Mouse (Mus musculus): ENCODE results near the gene Hs6st3. TPM values are rescaled to one million over a fixed set of nuclear protein-coding genes. Genes with fewer than 3 reads are reported as not detected.

Hs6st3 gene
- polyA plus RNA-seq, 1 experiment from 2014 or later = not detected

GRCm38 (mm10) chr14:119215576-119216309, 77.6 kb downstream of the Hs6st3 start:
- 60% methylated on average over 13 of the region's 13 CpGs for WGBS (ENCODE audit: insufficient replicate concordance)
- no peak overlapping the region for H3K9ac ChIP-seq (ENCODE audit: low read depth, low read length)
- no peak overlapping the region for H3K4me2 ChIP-seq (ENCODE audit: low read depth, low read length)
- no peak overlapping the region for H3K27ac ChIP-seq (ENCODE audit: low read length)
- no peaks in the 10 kb centered on the region for H3K27me3 ChIP-seq (ENCODE audit: control insufficient read depth, insufficient read depth, low read depth, low read length)
- no peaks in the 10 kb centered on the region for H3K36me3 ChIP-seq (ENCODE audit: control insufficient read depth, insufficient read depth)
- H3K4me1 ChIP-seq (ENCODE audit: control insufficient read depth, low read depth, low read length) = no peaks in the 10 kb centered on the region
- ATAC-seq (ENCODE audit: low read depth) = peak; percentile 66
- H3K9me3 ChIP-seq (replicated peaks; ENCODE audit: control insufficient read depth, low read length) = no peaks in the 10 kb centered on the region
- no peak overlapping the region for H3K4me3 ChIP-seq (ENCODE audit: low read depth, low read length)

GRCm38 (mm10) chr14:119227709-119228338, 89.7 kb downstream of the Hs6st3 start:
- Histone ChIP-seq H3K4me1 (ENCODE audit: control insufficient read depth, low read depth, low read length) (no peaks in the 10 kb centered on the region), H3K4me3 (ENCODE audit: low read depth, low read length) (no peak overlapping the region), H3K9me3 (replicated peaks; ENCODE audit: control insufficient read depth, low read length) (no peaks in the 10 kb centered on the region), H3K27ac (ENCODE audit: low read length) (no peak overlapping the region), H3K36me3 (ENCODE audit: control insufficient read depth, insufficient read depth) (no peaks in the 10 kb centered on the region), H3K9ac (ENCODE audit: low read depth, low read length) (no peak overlapping the region), H3K4me2 (ENCODE audit: low read depth, low read length) (no peak overlapping the region), H3K27me3 (ENCODE audit: control insufficient read depth, insufficient read depth, low read depth, low read length) (no peaks in the 10 kb centered on the region)
- ATAC-seq (ENCODE audit: low read depth) = no peak
- WGBS (ENCODE audit: insufficient replicate concordance) = 72% methylated on average over 3 of the region's 3 CpGs

DNA sequence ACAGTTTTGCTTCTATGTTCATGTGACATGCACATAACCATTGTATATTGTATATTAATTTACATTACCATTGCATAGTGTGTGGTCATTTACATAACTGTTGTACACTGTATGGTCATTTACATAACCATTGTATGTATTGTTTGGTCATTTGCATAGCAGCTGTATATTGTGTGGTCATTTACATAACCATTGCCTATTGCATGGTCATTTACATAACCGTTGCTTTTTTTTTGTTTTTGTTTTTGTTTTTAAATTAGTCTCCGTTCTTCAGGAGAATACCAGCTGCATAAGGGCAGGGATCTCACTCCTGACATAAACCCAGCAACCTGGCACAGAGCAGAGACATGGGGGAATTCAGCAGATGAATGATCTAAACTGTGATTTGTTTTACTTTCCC, 95.5 kb downstream of the Hs6st3 start:
- Histone ChIP-seq H3K9ac (ENCODE audit: low read depth, low read length) (no peak overlapping the region), H3K36me3 (ENCODE audit: control insufficient read depth, insufficient read depth) (no peaks in the 10 kb centered on the region), H3K27me3 (ENCODE audit: control insufficient read depth, insufficient read depth, low read depth, low read length) (no peaks in the 10 kb centered on the region), H3K27ac (ENCODE audit: low read length) (no peak overlapping the region), H3K4me1 (ENCODE audit: control insufficient read depth, low read depth, low read length) (no peaks in the 10 kb centered on the region), H3K4me3 (ENCODE audit: low read depth, low read length) (no peak overlapping the region), H3K4me2 (ENCODE audit: low read depth, low read length) (no peak overlapping the region), H3K9me3 (replicated peaks; ENCODE audit: control insufficient read depth, low read length) (no peaks in the 10 kb centered on the region)
- 66% methylated on average over 2 of the region's 2 CpGs for WGBS (ENCODE audit: insufficient replicate concordance)
- ATAC-seq (ENCODE audit: low read depth) = no peak

- no peak for ATAC-seq (ENCODE audit: low read depth)
- WGBS (ENCODE audit: insufficient replicate concordance) = 68% methylated on average over 6 of the region's 6 CpGs
Observed at GRCm38 (mm10) chr14:119247131-119247530, 109.0 kb downstream of the Hs6st3 start.

GRCm38 (mm10) chr14:119248001-119248607, 110.0 kb downstream of the Hs6st3 start:
- Histone ChIP-seq H3K27ac (ENCODE audit: low read length) (no peak overlapping the region), H3K4me2 (ENCODE audit: low read depth, low read length) (no peak overlapping the region), H3K27me3 (ENCODE audit: control insufficient read depth, insufficient read depth, low read depth, low read length) (no peaks in the 10 kb centered on the region), H3K9me3 (replicated peaks; ENCODE audit: control insufficient read depth, low read length) (no peaks in the 10 kb centered on the region), H3K9ac (ENCODE audit: low read depth, low read length) (no peak overlapping the region), H3K36me3 (ENCODE audit: control insufficient read depth, insufficient read depth) (no peaks in the 10 kb centered on the region), H3K4me3 (ENCODE audit: low read depth, low read length) (no peak overlapping the region), H3K4me1 (ENCODE audit: control insufficient read depth, low read depth, low read length) (no peaks in the 10 kb centered on the region)
- 45% methylated on average over 16 of the region's 16 CpGs for WGBS (ENCODE audit: insufficient replicate concordance)
- ATAC-seq (ENCODE audit: low read depth) = no peak

More at GRCm38 (mm10) chr14:119247131-119247530, 109.0 kb downstream of the Hs6st3 start:
- Histone ChIP-seq H3K27ac (ENCODE audit: low read length) (no peak overlapping the region), H3K4me2 (ENCODE audit: low read depth, low read length) (no peak overlapping the region), H3K4me3 (ENCODE audit: low read depth, low read length) (no peak overlapping the region), H3K4me1 (ENCODE audit: control insufficient read depth, low read depth, low read length) (no peaks in the 10 kb centered on the region), H3K9me3 (replicated peaks; ENCODE audit: control insufficient read depth, low read length) (no peaks in the 10 kb centered on the region), H3K9ac (ENCODE audit: low read depth, low read length) (no peak overlapping the region), H3K36me3 (ENCODE audit: control insufficient read depth, insufficient read depth) (no peaks in the 10 kb centered on the region), H3K27me3 (ENCODE audit: control insufficient read depth, insufficient read depth, low read depth, low read length) (no peaks in the 10 kb centered on the region)

- Histone ChIP-seq H3K4me2 (ENCODE audit: low read depth, low read length) (no peak overlapping the region), H3K9me3 (replicated peaks; ENCODE audit: control insufficient read depth, low read length) (no peaks in the 10 kb centered on the region), H3K27ac (ENCODE audit: low read length) (no peak overlapping the region), H3K27me3 (ENCODE audit: control insufficient read depth, insufficient read depth, low read depth, low read length) (no peaks in the 10 kb centered on the region), H3K4me3 (ENCODE audit: low read depth, low read length) (no peak overlapping the region), H3K36me3 (ENCODE audit: control insufficient read depth, insufficient read depth) (no peaks in the 10 kb centered on the region), H3K4me1 (ENCODE audit: control insufficient read depth, low read depth, low read length) (no peaks in the 10 kb centered on the region), H3K9ac (ENCODE audit: low read depth, low read length) (no peak overlapping the region)
- WGBS (ENCODE audit: insufficient replicate concordance) = 70% methylated on average over 10 of the region's 10 CpGs
- ATAC-seq (ENCODE audit: low read depth) = no peak
Observed at GRCm38 (mm10) chr14:119250353-119250752, 112.2 kb downstream of the Hs6st3 start.

GRCm38 (mm10) chr14:119255396-119255795, 117.3 kb downstream of the Hs6st3 start:
- H3K4me3 ChIP-seq (ENCODE audit: low read depth, low read length) = no peak overlapping the region
- H3K36me3 ChIP-seq (ENCODE audit: control insufficient read depth, insufficient read depth) = no peaks in the 10 kb centered on the region
- 60% methylated on average over 3 of the region's 3 CpGs for WGBS (ENCODE audit: insufficient replicate concordance)
- H3K9ac ChIP-seq (ENCODE audit: low read depth, low read length) = no peak overlapping the region
- no peaks in the 10 kb centered on the region for H3K9me3 ChIP-seq (replicated peaks; ENCODE audit: control insufficient read depth, low read length)
- H3K4me1 ChIP-seq (ENCODE audit: control insufficient read depth, low read depth, low read length) = no peaks in the 10 kb centered on the region
- H3K27ac ChIP-seq (ENCODE audit: low read length) = no peak overlapping the region
- no peak overlapping the region for H3K4me2 ChIP-seq (ENCODE audit: low read depth, low read length)
- no peak for ATAC-seq (ENCODE audit: low read depth)
- H3K27me3 ChIP-seq (ENCODE audit: control insufficient read depth, insufficient read depth, low read depth, low read length) = no peaks in the 10 kb centered on the region

GRCm38 (mm10) chr14:119257072-119257471, 118.9 kb downstream of the Hs6st3 start:
- Histone ChIP-seq H3K27ac (ENCODE audit: low read length) (no peak overlapping the region), H3K4me1 (ENCODE audit: control insufficient read depth, low read depth, low read length) (no peaks in the 10 kb centered on the region), H3K36me3 (ENCODE audit: control insufficient read depth, insufficient read depth) (no peaks in the 10 kb centered on the region), H3K27me3 (ENCODE audit: control insufficient read depth, insufficient read depth, low read depth, low read length) (no peaks in the 10 kb centered on the region), H3K4me3 (ENCODE audit: low read depth, low read length) (no peak overlapping the region), H3K9me3 (replicated peaks; ENCODE audit: control insufficient read depth, low read length) (no peaks in the 10 kb centered on the region), H3K9ac (ENCODE audit: low read depth, low read length) (no peak overlapping the region), H3K4me2 (ENCODE audit: low read depth, low read length) (no peak overlapping the region)
- 62% methylated on average over 7 of the region's 7 CpGs for WGBS (ENCODE audit: insufficient replicate concordance)
- ATAC-seq (ENCODE audit: low read depth) = no peak
